Mouse (Mus musculus): ENCODE results near the gene Ube4b. TPM values are rescaled to one million over a fixed set of nuclear protein-coding genes. Genes with fewer than 3 reads are reported as not detected.
A peak's percentile ranks its signal among the peaks of the same experiment; 100 is the strongest.

The Ube4b gene
- total RNA-seq, 2 experiments from 2014 or later, result 93.9 to 103 TPM

- no peak for DNase-seq (ENCODE audit: low spot score in 2 of 2)
- intact Hi-C loops (cut with DNase I), result no loop called here
These were observed 112.2 kb downstream of the Ube4b start for GRCm38 (mm10) chr4:149314275-149314837.

GRCm38 (mm10) chr4:149313558-149314253 lies 112.8 kb downstream of the Ube4b start:
- no peak for DNase-seq (ENCODE audit: low spot score in 2 of 2)
- intact Hi-C loops (cut with DNase I), result no loop called here

DNA sequence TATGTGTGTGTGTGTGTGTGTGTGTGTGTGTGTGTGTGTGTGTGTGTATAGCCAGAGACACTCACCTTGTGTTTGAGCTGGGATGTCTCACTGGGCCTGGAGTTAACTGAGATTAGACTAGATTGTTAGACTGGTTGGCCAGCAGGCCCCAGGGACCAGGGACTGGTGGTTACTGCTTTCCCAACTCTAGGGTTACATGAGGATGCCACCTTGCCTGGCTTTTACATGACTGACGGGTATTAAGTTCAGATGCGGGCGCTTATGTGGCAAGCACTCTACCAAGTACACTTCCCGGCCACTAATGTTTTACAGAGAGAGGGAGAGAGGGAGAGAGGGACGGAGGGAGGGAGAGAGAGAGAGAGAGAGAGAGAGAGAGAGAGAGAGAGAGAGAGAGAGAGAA lies 114.6 kb downstream of the Ube4b start:
- no peak for DNase-seq (ENCODE audit: low spot score in 2 of 2)
- intact Hi-C loops (cut with DNase I), result no loop called here

GRCm38 (mm10) chr4:149308491-149308820 lies 118.1 kb downstream of the Ube4b start:
- DNase-seq (ENCODE audit: low spot score in 2 of 2), result no peak
- intact Hi-C loops (cut with DNase I), result loop anchor here (5.0 kb wide), 2 partner anchors 36 to 51 kb away; no protein-coding TSS in a partner anchor

DNA sequence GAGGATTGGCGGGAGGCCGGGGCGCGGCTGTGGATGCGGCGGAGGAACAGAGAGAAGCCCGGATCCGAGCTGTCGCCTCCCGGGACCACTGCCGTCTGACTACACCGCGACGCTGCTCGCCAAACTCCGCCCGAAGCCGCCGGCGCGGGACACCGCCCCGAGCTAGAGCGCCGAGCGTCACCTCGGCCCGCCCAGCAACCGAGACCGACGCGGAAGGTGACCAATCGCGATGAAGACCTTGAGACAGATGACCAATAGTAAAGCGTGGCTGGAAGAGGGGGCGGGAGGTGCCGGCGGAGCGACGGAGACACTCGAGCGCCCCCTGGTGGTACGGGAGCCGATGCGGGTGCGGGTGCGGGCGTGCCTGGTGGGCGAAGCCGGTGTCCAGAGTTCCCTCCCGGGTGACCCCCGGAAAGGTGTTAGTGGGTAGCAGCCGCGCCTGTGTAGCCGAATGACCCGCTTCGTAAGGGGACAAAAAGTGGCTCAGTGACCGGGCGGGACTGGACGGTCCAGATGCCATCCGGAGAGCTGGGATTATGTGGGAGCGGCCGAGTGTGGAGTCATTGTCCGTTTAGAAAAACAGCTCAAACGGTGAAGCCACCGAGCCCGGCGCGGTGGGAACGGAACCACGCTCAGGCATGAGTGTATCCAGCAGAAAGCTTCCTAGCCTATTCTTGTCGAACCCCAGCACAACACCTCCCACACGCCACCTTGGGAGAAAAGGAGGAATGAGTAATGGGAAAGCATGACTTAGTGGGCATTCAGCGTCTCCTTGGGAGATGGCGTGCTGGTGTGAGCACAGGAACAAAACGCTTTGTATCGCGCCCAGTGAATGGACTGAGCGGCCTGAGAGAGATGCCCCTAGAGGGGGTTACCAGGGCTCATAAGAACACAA lies 118.7 kb downstream of the Ube4b start, which contains the start of gene Kif1b:
Kif1b (minus strand) TSS at position 98 of the 895 bp plus-strand sequence.
- peak; percentile 99 for DNase-seq (ENCODE audit: low spot score in 2 of 2)
- intact Hi-C loops (cut with DNase I), result loop anchor here (5.0 kb wide), 2 partner anchors 36 to 51 kb away; no protein-coding TSS in a partner anchor

DNA sequence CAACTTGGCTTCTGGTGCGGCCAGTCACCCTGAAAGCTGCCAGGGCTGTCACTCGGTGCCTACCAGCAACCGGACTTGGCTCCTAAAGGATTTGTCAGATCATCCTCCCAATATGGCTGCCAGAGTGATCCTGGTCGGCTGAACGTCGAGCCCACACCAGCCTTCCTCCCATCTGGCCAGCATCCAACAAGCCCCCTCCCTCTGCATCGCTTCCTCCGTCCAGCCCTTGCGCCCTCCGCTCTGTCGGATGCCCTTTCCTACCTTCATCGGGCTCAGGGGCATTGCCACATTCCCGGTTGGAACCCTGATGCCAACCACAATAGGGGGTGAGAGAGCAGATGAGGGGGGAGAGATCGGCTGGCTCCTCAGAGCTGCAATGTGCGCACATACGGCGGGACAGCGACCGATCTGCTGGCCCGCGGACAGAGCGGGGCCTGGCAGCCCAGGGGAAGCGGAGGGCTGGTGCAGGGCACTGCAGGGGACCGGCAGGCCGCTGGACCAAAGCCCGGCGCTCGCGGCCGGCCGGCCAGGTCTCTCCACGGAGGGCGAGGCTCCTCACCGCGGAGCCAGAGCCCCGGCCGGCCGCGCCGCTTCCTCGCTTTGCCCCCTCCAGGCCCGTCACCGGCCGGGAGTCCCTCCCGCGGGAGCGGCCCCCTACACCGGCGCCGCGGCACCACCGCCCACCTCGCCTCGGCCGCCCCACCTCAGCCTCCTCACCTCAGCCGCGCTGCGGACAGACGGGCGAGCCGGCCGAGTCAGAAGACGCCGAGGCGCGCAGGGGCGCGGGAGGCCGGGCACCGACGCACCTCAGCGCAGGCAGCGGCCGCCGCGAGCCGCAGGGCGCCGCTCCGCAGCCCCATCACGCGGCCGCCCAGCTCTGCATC lies 119.6 kb downstream of the Ube4b start:
- intact Hi-C loops (cut with DNase I), result loop anchor here (5.0 kb wide), 2 partner anchors 35 to 50 kb away; no protein-coding TSS in a partner anchor
- peak; percentile 67 to 75 for DNase-seq (ENCODE audit: low spot score in 2 of 2)

GRCm38 (mm10) chr4:149305761-149306711 lies 120.5 kb downstream of the Ube4b start:
- intact Hi-C loops (cut with DNase I), result loop anchor here (5.0 kb wide), 2 partner anchors 34 to 49 kb away; no protein-coding TSS in a partner anchor
- DNase-seq (ENCODE audit: low spot score in 2 of 2), result peak in 1 of 2 experiments; percentile 52

DNA sequence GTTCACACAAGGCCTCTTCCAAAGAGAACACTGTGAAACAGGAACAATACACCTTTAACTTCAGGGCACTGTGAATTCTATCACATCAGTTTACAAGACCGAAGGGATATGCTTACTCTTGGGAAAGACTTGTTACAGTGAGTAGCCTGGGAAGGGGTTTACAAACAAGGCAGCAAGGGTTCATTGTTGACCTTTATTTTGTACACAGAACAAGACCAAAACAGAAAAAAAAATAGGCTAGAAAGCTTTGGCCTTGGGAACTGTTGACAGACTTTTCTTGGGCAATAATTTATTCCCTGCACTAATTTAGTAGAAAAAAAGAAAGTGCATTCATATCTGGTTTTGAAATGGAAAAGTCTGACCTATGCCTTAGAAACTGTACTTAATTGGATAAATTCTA lies 122.1 kb downstream of the Ube4b start:
- no peak for DNase-seq (ENCODE audit: low spot score in 2 of 2)
- intact Hi-C loops (cut with DNase I), result no loop called here

DNA sequence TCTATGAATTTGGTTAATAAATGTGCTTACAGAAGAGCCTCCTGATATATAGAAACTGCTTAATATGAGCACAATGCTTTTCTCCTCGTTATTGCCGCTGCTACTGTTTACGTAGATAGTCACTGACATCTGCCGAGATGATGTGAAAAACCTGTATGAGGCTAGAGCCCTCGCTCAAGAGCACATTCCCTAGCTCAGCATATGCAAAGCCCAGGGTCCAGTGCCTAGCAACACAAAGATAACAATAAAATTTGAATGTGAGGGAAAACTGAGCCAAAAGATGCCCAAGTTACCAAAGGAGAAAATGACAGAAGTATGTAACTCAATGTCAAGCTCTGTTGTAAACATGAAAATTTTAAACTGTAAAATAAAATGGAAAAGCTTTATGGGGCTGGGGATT lies 123.0 kb downstream of the Ube4b start:
- intact Hi-C loops (cut with DNase I), result no loop called here
- DNase-seq (ENCODE audit: low spot score in 2 of 2), result no peak

DNA sequence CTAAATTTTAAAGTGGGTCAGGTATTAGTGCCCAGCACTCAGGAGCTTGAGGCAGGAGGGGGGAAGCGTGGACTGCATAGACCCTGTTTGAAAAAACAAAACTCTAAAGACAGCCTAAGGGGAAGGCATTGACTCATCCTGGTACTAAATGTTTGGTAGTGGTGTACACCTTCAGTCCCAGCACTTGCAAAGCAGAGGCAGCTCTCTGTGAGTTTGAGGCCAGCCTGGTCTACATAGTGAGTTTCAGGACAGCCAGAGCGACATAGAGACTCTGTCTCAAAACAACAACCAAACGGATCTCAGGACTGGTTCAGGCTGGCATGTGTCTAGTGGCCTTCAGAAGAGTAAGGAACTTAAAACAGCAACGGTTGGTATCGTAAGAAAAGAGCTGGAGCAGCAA lies 123.8 kb downstream of the Ube4b start:
- intact Hi-C loops (cut with DNase I), result no loop called here
- no peak for DNase-seq (ENCODE audit: low spot score in 2 of 2)

GRCm38 (mm10) chr4:149302136-149302535 lies 124.4 kb downstream of the Ube4b start:
- DNase-seq (ENCODE audit: low spot score in 2 of 2), result no peak
- intact Hi-C loops (cut with DNase I), result no loop called here

DNA sequence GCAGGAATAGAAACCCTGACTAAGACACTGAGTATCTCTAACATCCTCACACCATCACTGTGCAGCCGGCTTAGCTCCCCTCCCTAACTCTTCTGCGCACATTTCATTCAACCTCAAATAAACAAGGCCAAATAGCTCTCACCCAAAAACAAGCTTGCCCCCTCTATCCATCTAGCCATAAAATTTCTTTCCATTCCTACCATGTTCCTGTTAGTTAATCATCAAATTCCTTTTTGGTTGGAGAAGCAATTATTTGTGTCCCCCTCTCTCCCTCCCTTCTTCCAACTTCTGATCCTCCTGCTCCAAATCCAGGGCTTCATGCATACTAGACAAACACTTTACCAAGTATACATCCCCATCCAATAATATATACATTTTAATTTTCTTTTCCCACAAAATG lies 130.0 kb downstream of the Ube4b start:
- DNase-seq (ENCODE audit: low spot score in 2 of 2), result no peak
- intact Hi-C loops (cut with DNase I), result no loop called here

- DNase-seq (ENCODE audit: low spot score in 2 of 2), result no peak
- intact Hi-C loops (cut with DNase I), result no loop called here
These were observed 133.6 kb downstream of the Ube4b start for GRCm38 (mm10) chr4:149292984-149293383.

GRCm38 (mm10) chr4:149291061-149291460 lies 135.5 kb downstream of the Ube4b start:
- intact Hi-C loops (cut with DNase I), result no loop called here
- DNase-seq (ENCODE audit: low spot score in 2 of 2), result no peak

DNA sequence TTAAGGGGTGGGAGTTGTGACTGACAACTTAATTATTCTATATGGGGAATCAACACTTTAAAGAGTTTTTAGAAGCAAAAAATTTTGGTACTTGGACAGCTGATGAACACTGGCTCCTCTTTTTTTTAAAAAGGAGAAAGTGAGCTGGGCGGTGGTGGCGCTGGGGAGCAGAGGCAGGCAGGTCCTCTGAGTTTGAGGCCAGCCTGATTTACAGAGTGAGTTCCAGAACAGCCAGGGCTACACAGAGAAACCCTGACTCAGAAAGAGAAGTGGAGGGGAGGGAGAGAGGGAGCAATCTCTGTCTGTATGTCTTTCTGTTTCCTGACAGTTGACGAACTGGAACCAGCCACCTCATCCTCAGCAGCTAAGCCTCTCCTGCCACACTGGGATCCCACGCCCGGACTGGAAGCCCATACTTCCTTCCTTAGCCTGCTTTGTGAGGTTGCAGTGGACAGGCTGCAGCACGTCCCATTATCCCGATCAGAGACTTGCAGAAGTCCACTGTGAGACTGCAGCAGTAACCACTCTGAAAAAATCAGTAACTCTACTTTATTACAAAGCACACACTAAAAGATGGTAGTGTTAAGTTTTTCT lies 136.3 kb downstream of the Ube4b start:
- no peak for DNase-seq (ENCODE audit: low spot score in 2 of 2)
- intact Hi-C loops (cut with DNase I), result no loop called here

DNA sequence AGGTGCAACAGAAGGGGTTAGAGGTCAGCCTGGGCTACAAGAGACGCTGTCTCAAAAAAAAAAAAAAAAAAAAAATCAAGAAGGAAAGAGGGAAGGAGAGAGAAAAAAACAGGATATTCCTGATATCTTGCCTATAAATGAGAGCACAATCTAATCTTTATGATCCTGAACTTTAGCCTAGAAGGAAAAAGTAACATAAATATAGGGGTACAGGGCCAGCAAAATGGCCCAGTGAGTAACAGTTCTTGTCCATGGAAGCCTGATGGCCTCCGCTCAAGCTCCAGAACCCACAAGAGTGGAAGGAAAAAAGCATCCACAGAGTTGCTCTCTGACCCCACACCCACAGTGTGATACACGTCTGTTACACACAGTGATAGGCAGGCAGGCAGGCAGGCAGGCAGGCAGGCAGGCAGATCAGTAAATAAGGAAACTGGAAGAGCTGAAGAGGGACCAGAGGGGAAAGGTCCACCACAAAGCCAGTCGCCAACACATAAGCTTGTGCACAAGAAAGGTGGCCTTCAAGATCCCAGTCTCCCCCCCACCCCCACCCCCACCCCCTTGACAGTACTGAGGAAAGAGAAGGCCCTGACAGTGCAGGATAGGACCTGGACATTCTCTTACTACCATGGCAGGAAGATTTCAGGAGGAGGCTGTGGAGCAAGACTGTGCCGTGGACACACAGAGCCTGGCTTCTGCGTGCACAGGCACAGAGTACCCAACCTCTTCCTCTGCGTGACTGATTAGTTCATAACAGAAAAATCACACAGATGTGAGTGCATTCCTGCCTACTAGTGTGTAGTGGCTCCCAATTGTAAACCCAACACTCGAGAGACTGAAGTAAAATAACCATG lies 140.0 kb downstream of the Ube4b start:
- intact Hi-C loops (cut with DNase I), result no loop called here
- DNase-seq (ENCODE audit: low spot score in 2 of 2), result no peak

DNA sequence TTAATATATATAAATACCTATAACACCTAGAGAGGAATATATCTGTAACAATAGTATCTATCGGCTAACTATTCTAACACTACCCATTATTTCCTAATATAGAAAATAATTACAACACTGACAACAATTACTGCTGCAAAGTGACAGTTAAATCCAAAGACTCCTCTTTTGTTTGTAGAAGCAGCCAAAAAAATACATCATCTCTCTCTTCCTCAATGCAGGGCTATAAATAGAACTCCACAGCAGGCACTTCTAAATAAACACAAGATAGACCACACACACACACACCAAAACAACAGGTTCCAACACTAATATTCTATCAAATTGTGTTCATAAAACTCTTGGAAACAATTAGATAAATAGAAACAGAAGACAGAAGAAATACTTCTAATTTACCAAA lies 140.9 kb downstream of the Ube4b start:
- intact Hi-C loops (cut with DNase I), result no loop called here
- no peak for DNase-seq (ENCODE audit: low spot score in 2 of 2)
